Mouse (Mus musculus) E14TG2a.4 (cell line): ENCODE data around the gene Ppp2r3d.

ENCODE experiments used
- CTCF ChIP-seq: conservative IDR thresholded peaks from 2 replicates; pipeline ENCODE4 v1.5.1; 2014; ENCODE audit warnings: low read length
- NANOG ChIP-seq: IDR thresholded peaks from 2 replicates; pipeline ENCODE4 v1.6.1; 2014; ENCODE audit warnings: borderline replicate concordance, low read length, mixed read lengths
- POU5F1 ChIP-seq: IDR thresholded peaks from 2 replicates; pipeline ENCODE4 v1.6.1; 2014; ENCODE audit warnings: low read length, borderline replicate concordance

DNA sequence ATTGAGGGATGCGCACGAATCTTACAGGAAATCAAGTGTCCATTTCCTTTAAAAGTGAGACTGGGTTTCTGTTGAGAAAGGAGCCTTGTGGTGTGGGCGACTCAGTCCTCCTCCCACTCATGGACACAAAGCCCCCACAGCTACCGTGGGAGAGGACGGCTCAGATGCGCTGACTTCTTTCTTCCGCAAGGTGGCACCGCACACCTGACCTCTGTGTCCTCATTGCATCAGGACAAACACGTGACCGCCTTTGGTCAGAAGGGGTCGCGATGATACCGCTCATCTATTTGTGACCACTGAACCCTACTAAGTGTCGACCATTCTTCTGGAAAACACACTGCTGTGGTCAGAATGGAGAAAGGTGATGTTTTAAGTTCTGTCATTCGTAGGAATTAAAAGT is 1.0 kb downstream of the Ppp2r3d start:
- no peak for TF ChIP-seq CTCF
- no peak for TF ChIP-seq POU5F1
- no peak for TF ChIP-seq NANOG
